In genomic region chr2:33215700-33216509, GRCm38 (mm10) we compare ENCODE assay signal across 8 mouse cellular contexts. TPM values are rescaled to one million over a fixed set of nuclear protein-coding genes. Genes with fewer than 3 reads are reported as not detected.
A peak's percentile ranks its signal among the peaks of the same experiment; 100 is the strongest.
DNase-seq lines count a peak whose midpoint lies in the region; ATAC-seq and TF ChIP-seq lines count a peak whose summit lies in the region.

Angptl2 (plus strand) TSS chr2:33216069.

- no peaks in the 10 kb centered on the region for H3K36me3 ChIP-seq in erythroblast, embryonic 14.5 days (ENCODE audit: control insufficient read depth)
- peaks cover 10% of the 10 kb centered on the region for H3K36me3 ChIP-seq in embryonic facial prominence, embryonic 10.5 days (replicated peaks)
- H3K36me3 ChIP-seq in intestine, postnatal 0 days (ENCODE audit: control insufficient read depth, insufficient read depth), result no peaks in the 10 kb centered on the region

- peak; percentile 32; the same call in 1 of the 2 replicates for TF ChIP-seq CTCF in intestine, postnatal 0 days (IDR thresholded peaks at IDR 0.05; ENCODE audit: low read depth)

- intact Hi-C loops in left cerebral cortex, postnatal 36 days (cut with DNase I), result loop anchor here (5.0 kb wide), 1 partner anchor 131 kb away; no protein-coding TSS in a partner anchor

- no peak for ATAC-seq in erythroblast, adult 5-6 weeks (replicated peaks; ENCODE audit: low FRiP score, poor library complexity, severe bottlenecking)
- ATAC-seq in intestine, postnatal 0 days, result peak; percentile 77

- H3K4me3 ChIP-seq in erythroblast, embryonic 14.5 days (replicated peaks), result peak within 1 kb of the TSS; percentile 5
- peak within 1 kb of the TSS; percentile 75 for H3K4me3 ChIP-seq in embryonic facial prominence, embryonic 10.5 days
- H3K4me3 ChIP-seq in intestine, postnatal 0 days (ENCODE audit: low read depth, low read length), result peak within 1 kb of the TSS; percentile 42

- H3K4me2 ChIP-seq in intestine, postnatal 0 days (replicated peaks; ENCODE audit: low read depth), result peak within 1 kb of the TSS; percentile 62

- peak within 1 kb of the TSS; percentile 92 for H3K27ac ChIP-seq in embryonic facial prominence, embryonic 10.5 days (replicated peaks)
- peak within 1 kb of the TSS; percentile 57 for H3K27ac ChIP-seq in intestine, postnatal 0 days (ENCODE audit: low read depth, low read length)

- DNase-seq in embryonic facial prominence, embryonic 10.5 days (ENCODE audit: low spot score), result peak; percentile 98
- peak; percentile 100 for DNase-seq in heart, adult 11 months
- peak; percentile 63 to 67 for DNase-seq in left cerebral cortex, postnatal 36 days (ENCODE audit: low spot score in 2 of 2)
- peak; percentile 94 for DNase-seq in mesoderm, embryonic 11.5 days (ENCODE audit: low read depth, low spot score)
- peak; percentile 97 for DNase-seq in skeletal muscle tissue, adult 2 months (ENCODE audit: low read depth, low spot score)

- peaks cover 5% of the 10 kb centered on the region for H3K4me1 ChIP-seq in erythroblast, embryonic 14.5 days (ENCODE audit: control insufficient read depth)
- peaks cover 63% of the 10 kb centered on the region for H3K4me1 ChIP-seq in embryonic facial prominence, embryonic 10.5 days
- no peaks in the 10 kb centered on the region; the same call in 1 of the 2 replicates for H3K4me1 ChIP-seq in intestine, postnatal 0 days (replicated peaks; ENCODE audit: control insufficient read depth, insufficient read depth, low read length)

- no peaks in the 10 kb centered on the region for H3K9me3 ChIP-seq in erythroblast, embryonic 14.5 days (ENCODE audit: control insufficient read depth, low read length)
- no peaks in the 10 kb centered on the region for H3K9me3 ChIP-seq in embryonic facial prominence, embryonic 10.5 days
- no peaks in the 10 kb centered on the region for H3K9me3 ChIP-seq in intestine, postnatal 0 days (ENCODE audit: control insufficient read depth)

- under 1% methylated on average over 22 of the region's 22 CpGs for WGBS in embryonic facial prominence, embryonic 10.5 days
- 8% methylated on average over 22 of the region's 22 CpGs for WGBS in intestine, postnatal 0 days

- peak within 1 kb of the TSS; percentile 42 for H3K9ac ChIP-seq in intestine, postnatal 0 days (ENCODE audit: low read depth, low read length)

- peaks cover 3% of the 10 kb centered on the region for H3K27me3 ChIP-seq in erythroblast, embryonic 14.5 days (ENCODE audit: control insufficient read depth)
- 0 out of 2 replicates have a peak, but pooled peaks cover 4% of the 10 kb centered on the region for H3K27me3 ChIP-seq in embryonic facial prominence, embryonic 10.5 days (replicated peaks; ENCODE audit: low read depth, poor library complexity, severe bottlenecking)
- no peaks in the 10 kb centered on the region for H3K27me3 ChIP-seq in intestine, postnatal 0 days (replicated peaks; ENCODE audit: control insufficient read depth, insufficient read depth, low read length)

RNA-seq across cellular contexts. Expression of gene Angptl2, which starts in this region (rescaled TPM):
- 0.03 TPM in 1 of 2 replicates, not detected in the other for polyA plus RNA-seq in erythroblast, embryonic 14.5 days (2012)
- 1.0 TPM in 1 of 2 replicates, not detected in the other for total RNA-seq in erythroblast, adult 5-6 weeks (2015; ENCODE audit: low replicate concordance)
- 0.70 TPM in 1 of 2 replicates, not detected in the other for total RNA-seq in erythroblast, adult 5-6 weeks (2017; ENCODE audit: low replicate concordance)
- 30.1 and 33.8 TPM in 2 replicates for polyA plus RNA-seq in embryonic facial prominence, embryonic 10.5 days (2016; fragmentation: Nextera tagmentation; extraction: Ambion mirVana)
- polyA plus RNA-seq in intestine, postnatal 0 days (2015; fragmentation: Nextera tagmentation; extraction: Ambion mirVana), result 24.2 and 25.5 TPM in 2 replicates
- total RNA-seq in left cerebral cortex, postnatal 36 days (2021), result 1 to 10 TPM; 1.5 to 2.2 TPM

Comparison
In these comparisons a context has a peak if more than half of its experiments do, and no peak if none do; other contexts are left out.
1. RNA of gene Angptl2 (polyA plus RNA-seq): 30.1 to 33.8 TPM in embryonic facial prominence, embryonic 10.5 days and 24.2 to 25.5 TPM in intestine, postnatal 0 days; 0.03 TPM in erythroblast, embryonic 14.5 days; every median in the first group is over 10 times any median in the second.
2. H3K4me3 ChIP-seq: peak in every context shown above with its lines; median percentile 75 in embryonic facial prominence, embryonic 10.5 days; 42 in intestine, postnatal 0 days; 5 in erythroblast, embryonic 14.5 days.
3. Peak in every context shown above with its lines, with median percentiles within 50 percentile points of each other: DNase-seq.